Mouse (Mus musculus): ENCODE measurements around the gene Gpr62.
A peak's percentile ranks its signal among the peaks of the same experiment; 100 is the strongest.

Gpr62 gene

GRCm38 (mm10) chr9:106473753-106474105 is 8.0 kb upstream of the Gpr62 start:
- peak in 1 of 2 experiments; percentile 22 for DNase-seq

DNA sequence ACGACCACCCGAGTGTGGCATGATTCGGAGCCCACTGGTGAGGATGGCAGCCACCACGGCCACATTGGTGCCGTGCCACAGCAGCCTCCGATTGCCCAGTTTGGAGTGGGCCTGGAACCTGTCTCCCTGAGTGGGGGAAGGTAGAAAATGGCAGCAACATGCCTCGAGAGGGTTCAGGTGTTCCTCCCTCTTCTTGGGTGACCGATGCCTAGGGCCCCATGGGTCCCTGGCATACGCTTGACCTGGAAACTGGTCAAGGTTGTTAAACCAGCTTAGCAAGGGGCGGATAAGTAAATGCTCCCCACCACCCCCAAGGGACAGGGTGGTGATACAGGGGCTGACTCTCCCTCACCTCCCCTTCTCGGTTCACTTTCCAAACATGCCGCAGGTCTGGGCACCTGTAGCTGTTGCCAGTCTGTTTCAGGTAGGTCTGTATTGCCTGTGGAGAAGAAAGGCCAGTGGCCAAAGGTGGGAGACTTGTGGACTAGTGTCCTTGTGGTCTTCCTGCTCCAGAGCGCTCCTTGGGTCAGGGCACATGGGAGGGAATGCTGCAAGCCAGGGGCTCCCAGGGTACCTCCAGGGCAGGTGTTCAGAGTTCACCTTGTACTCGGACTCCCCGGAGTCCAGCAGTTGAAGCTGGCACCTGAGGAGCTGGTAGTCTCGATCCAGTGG is 7.5 kb upstream of the Gpr62 start:
- DNase-seq = peak in 1 of 2 experiments; percentile 4

DNA sequence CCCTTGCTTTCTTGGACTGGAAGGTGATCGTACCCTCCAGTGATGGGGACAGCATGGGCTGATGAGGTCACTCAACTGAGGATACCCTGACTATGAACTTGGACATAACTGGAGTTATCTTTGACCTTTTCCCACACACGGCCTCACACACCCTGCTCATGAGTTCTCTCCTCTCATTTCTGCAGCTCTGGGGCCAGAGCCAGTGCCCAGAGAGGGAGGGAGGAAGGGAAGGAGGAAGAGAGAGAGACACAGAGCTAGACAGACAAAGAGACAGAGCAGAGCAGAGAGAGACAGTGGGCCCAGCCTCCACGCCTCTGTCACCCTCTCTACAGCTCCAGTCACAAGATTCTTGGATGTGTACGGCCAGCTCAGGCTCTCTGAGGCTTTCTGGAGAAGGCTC is 6.6 kb upstream of the Gpr62 start:
- DNase-seq = peak in 1 of 2 experiments; percentile 14

GRCm38 (mm10) chr9:106471892-106472291 is 6.2 kb upstream of the Gpr62 start:
- DNase-seq = peak; percentile 79 to 88

- no peak for DNase-seq
Measured at GRCm38 (mm10) chr9:106470991-106471750, 5.4 kb upstream of the Gpr62 start.

- no peak for DNase-seq
Measured at GRCm38 (mm10) chr9:106469776-106470175, 4.0 kb upstream of the Gpr62 start.

DNA sequence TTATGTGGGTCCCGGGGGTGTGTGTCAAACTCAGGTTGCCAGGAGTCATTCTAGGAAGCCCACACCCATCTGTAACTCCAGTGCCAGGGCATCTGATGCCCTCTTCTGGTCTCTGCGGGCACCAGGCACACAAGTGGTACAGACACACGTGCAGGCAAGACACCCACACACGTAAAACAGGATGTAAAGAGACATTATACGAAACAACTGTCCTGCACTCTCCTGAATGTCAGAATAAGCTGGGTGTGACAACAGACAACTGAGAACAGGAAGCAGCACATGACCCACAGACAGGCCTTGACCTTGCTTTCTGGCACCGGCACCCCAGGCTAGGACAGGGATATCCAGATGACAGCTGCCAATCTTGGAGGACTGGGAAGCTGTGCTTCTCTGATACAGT is 3.6 kb upstream of the Gpr62 start:
- no peak for DNase-seq

GRCm38 (mm10) chr9:106467746-106468145 is 2.0 kb upstream of the Gpr62 start:
- no peak for DNase-seq

- no peak for DNase-seq
Measured at GRCm38 (mm10) chr9:106466721-106467120, 983 bp upstream of the Gpr62 start.

GRCm38 (mm10) chr9:106464751-106465541 is 792 bp downstream of the Gpr62 start:
- peak; percentile 76 to 87 for DNase-seq

GRCm38 (mm10) chr9:106463122-106464063 is 2.3 kb downstream of the Gpr62 start:
- DNase-seq = no peak

DNA sequence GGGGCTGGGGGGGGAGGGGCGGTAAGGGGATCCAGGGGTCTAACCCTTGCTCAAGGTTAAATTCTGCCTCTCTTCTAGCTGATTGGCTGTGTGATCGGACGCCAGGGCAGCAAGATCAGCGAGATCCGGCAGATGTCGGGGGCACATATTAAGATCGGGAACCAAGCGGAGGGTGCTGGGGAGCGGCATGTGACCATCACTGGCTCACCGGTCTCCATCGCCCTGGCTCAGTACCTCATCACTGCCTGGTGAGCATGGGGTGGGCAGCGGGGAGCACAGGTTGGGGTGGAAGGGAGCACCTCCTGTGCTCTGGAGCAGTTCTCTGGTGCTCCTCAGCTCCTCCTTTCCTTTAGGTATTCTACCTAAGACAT is 3.3 kb downstream of the Gpr62 start:
- DNase-seq = no peak

GRCm38 (mm10) chr9:106461641-106462429 is 3.9 kb downstream of the Gpr62 start:
- DNase-seq = no peak

- DNase-seq = no peak
Measured at GRCm38 (mm10) chr9:106461026-106461415, 4.7 kb downstream of the Gpr62 start.

GRCm38 (mm10) chr9:106460401-106461025 is 5.2 kb downstream of the Gpr62 start:
- DNase-seq = peak in 1 of 2 experiments; percentile 53

GRCm38 (mm10) chr9:106459946-106460345 is 5.8 kb downstream of the Gpr62 start:
- DNase-seq = no peak

DNA sequence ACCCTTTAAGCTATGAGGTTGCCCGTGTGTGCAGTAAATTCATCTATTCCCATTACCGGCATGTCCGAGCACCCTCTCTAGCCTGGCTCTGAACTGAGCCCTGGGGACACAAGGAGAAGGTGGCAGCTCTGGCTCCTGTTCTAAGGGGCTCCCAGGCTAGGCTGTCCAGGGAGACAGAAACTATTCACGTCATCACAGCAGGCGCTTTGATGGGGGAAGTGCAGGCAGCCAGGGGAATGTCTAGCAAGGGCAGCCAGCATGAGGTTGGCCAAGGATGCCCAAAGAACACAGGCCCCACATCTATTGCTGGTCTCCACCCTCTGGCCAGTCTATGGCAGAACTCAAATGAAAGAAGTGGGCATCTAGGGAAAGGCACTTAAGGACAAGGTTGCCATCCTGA is 7.8 kb downstream of the Gpr62 start:
- DNase-seq = no peak

DNA sequence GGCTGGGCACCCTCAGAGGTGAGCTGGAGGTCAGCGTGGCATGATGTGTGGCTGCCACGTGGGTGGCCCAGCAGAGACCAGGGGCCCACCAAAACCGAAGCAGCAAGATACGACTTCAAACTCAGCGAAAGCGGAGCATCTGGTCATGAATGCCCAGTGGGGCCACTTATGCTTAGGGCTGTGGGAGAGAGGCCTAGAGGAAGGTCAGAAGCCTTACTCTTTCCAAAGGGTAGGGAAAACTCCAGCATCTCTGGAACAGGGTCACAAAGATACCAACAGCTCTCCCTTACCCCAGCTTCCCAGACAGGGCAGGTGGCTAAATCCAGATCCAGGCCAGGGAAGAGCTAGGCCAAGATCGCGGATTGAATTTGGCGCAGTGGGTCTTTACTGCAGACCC is 8.6 kb downstream of the Gpr62 start:
- DNase-seq = no peak

DNA sequence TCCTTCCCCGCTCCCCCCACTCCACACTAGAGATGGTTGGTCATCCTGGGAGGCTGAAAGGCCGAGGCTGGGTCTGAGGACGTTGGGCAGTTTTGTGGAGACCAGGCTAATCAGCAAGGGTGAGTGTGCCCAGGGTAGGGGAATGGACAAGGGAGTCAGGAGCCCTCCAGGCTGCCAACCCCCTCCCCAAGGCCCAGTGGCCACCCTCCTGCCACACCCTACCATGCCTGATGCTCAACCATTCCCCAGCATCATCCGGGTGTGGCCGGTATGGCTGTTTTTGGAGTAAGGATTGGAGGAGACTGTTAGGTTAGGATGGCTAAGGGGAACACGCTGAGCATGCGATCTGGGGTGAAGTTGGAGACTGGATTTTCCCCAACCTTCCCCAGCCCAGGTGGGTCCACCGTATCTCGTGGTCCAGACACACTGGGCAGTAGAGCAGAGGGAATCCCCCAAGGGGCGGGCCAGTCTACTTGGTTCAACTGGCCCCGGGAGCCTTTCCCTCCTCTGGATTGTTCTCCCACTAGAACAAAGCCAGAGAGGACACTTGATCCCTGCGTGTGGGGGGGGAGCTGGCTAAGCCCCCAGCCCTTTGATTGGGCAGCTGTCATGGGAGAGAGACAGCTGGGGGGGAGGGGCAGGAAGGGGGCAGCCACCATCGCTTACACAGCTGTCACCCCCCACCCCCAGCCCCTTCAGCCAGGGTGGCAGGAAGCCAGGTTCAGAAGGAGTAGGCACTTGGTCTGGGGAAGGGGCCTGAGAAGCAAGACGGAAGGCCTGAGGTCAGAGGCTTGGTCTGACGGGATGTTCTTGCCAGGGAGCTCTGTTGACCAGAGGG is 9.2 kb downstream of the Gpr62 start:
- DNase-seq = peak; percentile 44 to 57

Measured in kidney, postnatal 4 days (tissue).